Mouse (Mus musculus) B cell, adult 62 days (primary cell): ENCODE data around the gene Brinp2. TPM values are rescaled to one million over a fixed set of nuclear protein-coding genes. Genes with fewer than 3 reads are reported as not detected.

ENCODE experiments used
- total RNA-seq: library from RNA; stranded (reverse); gene quantifications from 4 replicates; pipeline ENCODE4 v1.2.4, GENCODE M21; 2023

Gene Brinp2
- total RNA-seq, result not detected in 4 replicates

DNA sequence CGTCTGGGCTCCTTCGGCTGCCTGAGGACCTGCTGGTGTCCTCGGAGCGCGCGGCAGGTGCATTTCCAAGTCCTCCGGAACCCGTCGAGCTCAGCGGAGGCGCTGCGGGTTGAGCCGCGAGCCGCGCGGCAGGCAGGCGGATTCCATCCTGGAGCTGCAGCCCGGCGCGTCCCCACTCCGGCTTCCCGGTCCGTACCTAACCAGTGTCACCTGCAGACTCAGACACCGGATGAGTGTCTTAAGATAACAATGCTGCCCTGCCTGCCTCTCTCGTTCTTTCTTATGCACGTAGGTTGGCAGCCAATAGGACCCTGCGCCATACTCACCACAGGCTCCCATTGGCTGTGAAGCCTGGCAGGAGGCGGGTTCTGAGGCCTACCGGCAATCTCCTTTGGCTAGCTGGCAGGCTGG lies at the start of gene Brinp2:
Brinp2 (minus strand) TSS at position 276 of the 411 bp plus-strand sequence.

DNA sequence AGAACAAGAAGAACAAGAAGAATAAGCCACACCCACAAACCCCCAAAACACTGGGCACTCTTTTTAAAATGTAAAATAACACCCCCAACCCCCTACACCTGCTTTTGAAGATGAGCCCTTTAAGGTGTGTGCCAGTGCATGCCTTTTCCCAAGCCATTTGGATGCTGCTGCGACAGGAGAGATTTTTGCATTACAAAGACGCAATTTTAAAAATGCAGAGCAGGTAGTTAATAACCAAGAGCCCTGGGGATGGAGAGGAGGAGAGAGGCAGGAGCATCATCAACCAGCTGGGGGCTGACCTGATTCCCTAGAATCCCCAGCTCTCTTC lies 5.8 kb upstream of the Brinp2 start, which contains the start of gene Astn1:
Astn1 (plus strand) TSS at position 310 of the 328 bp plus-strand sequence.

Other genes starting within 250 kb of the Brinp2 start
- gene Astn1, start 5.9 kb upstream of the Brinp2 start, total RNA-seq, result not detected in 4 replicates